In genomic region chr11:46410018-46410563, GRCm38 (mm10) we compare ENCODE assay signal across 33 mouse cellular contexts. TPM values are rescaled to one million over a fixed set of nuclear protein-coding genes. Genes with fewer than 3 reads are reported as not detected.
DNase-seq lines count a peak whose midpoint lies in the region; ATAC-seq and TF ChIP-seq lines count a peak whose summit lies in the region.
"Had no signal": no experiment of that assay in that cellular context is flagged by ENCODE, and none has a peak within 500 bp of the region (broad histone marks: within the 10 kb centered on the region; RNA-seq: fewer than 3 reads in every experiment).

No protein-coding gene starts in this region.

- no peak overlapping the region for H3K4me2 ChIP-seq in heart, embryonic 11.5 days
- H3K4me2 ChIP-seq in lung, embryonic 16.5 days (ENCODE audit: low read depth, low read length), result no peak overlapping the region
- H3K4me2 ChIP-seq: forebrain, embryonic 12.5 days; intestine, embryonic 15.5 days; liver, embryonic 15.5 days had no signal

- TF ChIP-seq POLR2A in lung, adult 2 months (IDR thresholded peaks at IDR 0.05; ENCODE audit: borderline replicate concordance, extremely low read depth, low read depth, low read length), result no peak

- H3K4me3 ChIP-seq in heart, embryonic 11.5 days (ENCODE audit: low read depth, low read length), result no peak overlapping the region
- no peak overlapping the region for H3K4me3 ChIP-seq in lung, embryonic 16.5 days (ENCODE audit: low read length)
- no peak overlapping the region for H3K4me3 ChIP-seq in lung, adult 2 months (replicated peaks; ENCODE audit: extremely low read depth, low read depth, low read length)
- H3K4me3 ChIP-seq: erythroblast, embryonic 14.5 days; forebrain, embryonic 12.5 days; intestine, embryonic 15.5 days; left cerebral cortex, adult 2 months; liver, embryonic 15.5 days; megakaryocyte, embryonic 14.5 days had no signal

- 27% methylated on average over 2 of the region's 2 CpGs for WGBS in heart, embryonic 11.5 days (ENCODE audit: insufficient replicate concordance)
- WGBS in lung, embryonic 16.5 days, result 38% methylated on average over 2 of the region's 2 CpGs
- WGBS in lung, adult 2 months, result 45% methylated on average over 2 of the region's 2 CpGs

- H3K4me1 ChIP-seq in heart, embryonic 11.5 days (ENCODE audit: control insufficient read depth, insufficient read depth, low read length), result no peaks in the 10 kb centered on the region
- no peaks in the 10 kb centered on the region for H3K4me1 ChIP-seq in lung, embryonic 16.5 days (replicated peaks; ENCODE audit: control insufficient read depth, insufficient read depth, low read length)
- no peaks in the 10 kb centered on the region for H3K4me1 ChIP-seq in lung, adult 2 months (ENCODE audit: control insufficient read depth, insufficient read depth, low read length)
- H3K4me1 ChIP-seq: forebrain, embryonic 12.5 days; intestine, embryonic 15.5 days; liver, embryonic 15.5 days had no signal

- DNase-seq in heart, adult 11 months, result peak; percentile 84
- no peak for DNase-seq in lung, adult 2 months
- peak; percentile 25 for DNase-seq in R1 (ENCODE audit: low read depth, low spot score)
- DNase-seq in retina, postnatal 1 day, result no peak
- no peak for DNase-seq in right cerebral cortex, adult 2 months (ENCODE audit: low spot score in 2 of 2)
- DNase-seq: adrenal gland, postnatal 36 days; cerebellum, adult 9-11 months; gastrocnemius, postnatal 36 days; liver; lung, postnatal 14 days; midbrain, embryonic 14.5 days; right cerebral cortex, postnatal 14 days; thymus, adult 18-20 months had no signal

- no peaks in the 10 kb centered on the region for H3K27me3 ChIP-seq in heart, embryonic 11.5 days (ENCODE audit: control insufficient read depth, insufficient read depth, low read length)
- no peaks in the 10 kb centered on the region; the same call in 1 of the 2 replicates for H3K27me3 ChIP-seq in lung, embryonic 16.5 days (ENCODE audit: control insufficient read depth, insufficient read depth, low read depth, low read length)
- H3K27me3 ChIP-seq: forebrain, embryonic 12.5 days; intestine, embryonic 15.5 days; liver, embryonic 15.5 days had no signal

- ATAC-seq in heart, embryonic 11.5 days (replicated peaks; ENCODE audit: insufficient number of reproducible peaks, low FRiP score, low TSS enrichment), result no peak
- peak; percentile 74 for ATAC-seq in lung, embryonic 16.5 days (ENCODE audit: low read depth)
- ATAC-seq in neutrophil, adult 5-6 weeks (ENCODE audit: extremely low read depth, insufficient number of reproducible peaks, low FRiP score, poor library complexity, severe bottlenecking), result peak; percentile 3; the same call in 1 of the 2 replicates
- ATAC-seq: hindbrain, embryonic 16.5 days; intestine, embryonic 15.5 days had no signal

- no peak for TF ChIP-seq CTCF in lung, adult 2 months (IDR thresholded peaks at IDR 0.05; ENCODE audit: insufficient read depth, low read length)

- no peaks in the 10 kb centered on the region for H3K9me3 ChIP-seq in heart, embryonic 11.5 days (replicated peaks; ENCODE audit: control insufficient read depth, low read length)
- no peaks in the 10 kb centered on the region for H3K9me3 ChIP-seq in lung, embryonic 16.5 days (ENCODE audit: control insufficient read depth, low read length)
- H3K9me3 ChIP-seq: forebrain, embryonic 12.5 days; intestine, embryonic 15.5 days; liver, embryonic 15.5 days had no signal

- H3K9ac ChIP-seq in heart, embryonic 11.5 days (ENCODE audit: low read depth, low read length), result no peak overlapping the region
- H3K9ac ChIP-seq in lung, embryonic 16.5 days (ENCODE audit: low read length), result no peak overlapping the region
- H3K9ac ChIP-seq: forebrain, embryonic 12.5 days; intestine, embryonic 15.5 days; liver, embryonic 15.5 days had no signal

- no peak overlapping the region for H3K27ac ChIP-seq in heart, embryonic 11.5 days (ENCODE audit: low read depth, low read length)
- no peak overlapping the region for H3K27ac ChIP-seq in lung, embryonic 16.5 days (ENCODE audit: low read length)
- H3K27ac ChIP-seq: forebrain, embryonic 12.5 days; intestine, embryonic 15.5 days; kidney, postnatal 0 days; left cerebral cortex, adult 2 months; liver, embryonic 15.5 days had no signal

- no peaks in the 10 kb centered on the region; the same call in 1 of the 2 replicates for H3K36me3 ChIP-seq in heart, embryonic 11.5 days (ENCODE audit: control insufficient read depth, insufficient read depth, low read length)
- no peaks in the 10 kb centered on the region for H3K36me3 ChIP-seq in lung, embryonic 16.5 days (ENCODE audit: control insufficient read depth, insufficient read depth, low read length)
- H3K36me3 ChIP-seq: forebrain, embryonic 12.5 days; intestine, embryonic 15.5 days; liver, embryonic 15.5 days had no signal

RNA-seq across cellular contexts. Expression of gene Fam71b, which starts 13.7 kb away (rescaled TPM):
- polyA plus RNA-seq in heart, embryonic 11.5 days (2014; fragmentation: Nextera tagmentation; extraction: Ambion mirVana), result 0.07 TPM in 1 of 2 replicates, not detected in the other
- not detected in 2 replicates for polyA plus RNA-seq in lung, embryonic 16.5 days (2015; fragmentation: Nextera tagmentation; extraction: Ambion mirVana)
- 0.14 and 0.41 TPM in 2 replicates for polyA plus RNA-seq in lung, adult 2 months (2012; rRNA removed)
- 1.1 TPM in 1 of 2 replicates, not detected in the other for total RNA-seq in neutrophil, adult 5-6 weeks (2017)
- total RNA-seq: adrenal gland, adult 18-20 months; adrenal gland, postnatal 36 days; gastrocnemius, adult 18-20 months; gastrocnemius, postnatal 36 days; heart, adult 8-10 months; hematopoietic stem cell, adult 5-6 weeks; layer of hippocampus, postnatal 10 days; left cerebral cortex, adult 2 months; left cerebral cortex, postnatal 36 days had no signal
- polyA plus RNA-seq: cortical plate, adult 2 months; embryonic facial prominence, embryonic 11.5 days; erythroblast, embryonic 14.5 days; forebrain, embryonic 12.5 days; hindbrain, embryonic 16.5 days; intestine, embryonic 15.5 days; kidney, postnatal 0 days; liver, embryonic 15.5 days; midbrain, embryonic 14.5 days; neural tube, embryonic 14.5 days had no signal

RNA-seq across cellular contexts. Expression of gene Itk, which starts 20.8 kb away (rescaled TPM):
- 0.10 TPM in 1 of 2 replicates, not detected in the other for polyA plus RNA-seq in heart, embryonic 11.5 days (2014; fragmentation: Nextera tagmentation; extraction: Ambion mirVana)
- 0.33 and 0.82 TPM in 2 replicates for polyA plus RNA-seq in lung, embryonic 16.5 days (2015; fragmentation: Nextera tagmentation; extraction: Ambion mirVana)
- 1.4 and 1.7 TPM in 2 replicates for polyA plus RNA-seq in lung, adult 2 months (2012; rRNA removed)
- total RNA-seq in neutrophil, adult 5-6 weeks (2017), result 28.7 and 29.5 TPM in 2 replicates
- polyA plus RNA-seq: embryonic facial prominence, embryonic 11.5 days; forebrain, embryonic 12.5 days; hindbrain, embryonic 16.5 days; midbrain, embryonic 14.5 days; neural tube, embryonic 14.5 days had no signal

RNA-seq across cellular contexts. Expression of gene Med7, which starts 26.6 kb away (rescaled TPM):
- polyA plus RNA-seq in heart, embryonic 11.5 days (2014; fragmentation: Nextera tagmentation; extraction: Ambion mirVana), result 57.8 and 60.1 TPM in 2 replicates
- polyA plus RNA-seq in lung, embryonic 16.5 days (2015; fragmentation: Nextera tagmentation; extraction: Ambion mirVana), result 62.3 and 65.6 TPM in 2 replicates
- 12.0 and 14.5 TPM in 2 replicates for polyA plus RNA-seq in lung, adult 2 months (2012; rRNA removed)
- total RNA-seq in neutrophil, adult 5-6 weeks (2017), result 35.0 and 43.6 TPM in 2 replicates

RNA-seq across cellular contexts. Expression of gene Havcr2, which starts 44.6 kb away (rescaled TPM):
- 0.31 and 0.33 TPM in 2 replicates for polyA plus RNA-seq in heart, embryonic 11.5 days (2014; fragmentation: Nextera tagmentation; extraction: Ambion mirVana)
- polyA plus RNA-seq in lung, embryonic 16.5 days (2015; fragmentation: Nextera tagmentation; extraction: Ambion mirVana), result 0.09 and 0.20 TPM in 2 replicates
- polyA plus RNA-seq in lung, adult 2 months (2012; rRNA removed), result 1.7 and 1.8 TPM in 2 replicates
- total RNA-seq in neutrophil, adult 5-6 weeks (2017), result 1.5 and 2.1 TPM in 2 replicates
- total RNA-seq: gastrocnemius, adult 18-20 months; gastrocnemius, postnatal 36 days had no signal
- polyA plus RNA-seq: embryonic facial prominence, embryonic 11.5 days; erythroblast, embryonic 14.5 days; forebrain, embryonic 12.5 days had no signal

Comparison
In these comparisons a context has a peak if more than half of its experiments do, and no peak if none do; other contexts are left out.
1. DNase-seq: peak in heart, adult 11 months (single experiment) and R1 (single experiment); none in lung, adult 2 months (single experiment), retina, postnatal 1 day (single experiment) and right cerebral cortex, adult 2 months (0 of 2).